Mouse (Mus musculus) stomach, postnatal 0 days (tissue): ENCODE measurements at regions not wholly inside any gene's neighbourhood (a gene's known extent, or its start where the extent isn't known, plus 50 kb on each side); places are given as distances from the start of the nearest gene placed in this dataset.

Experiments used
- ATAC-seq: fragments of 200-750 bp; cut with Nextera tagmentation; 2 replicates; pipeline ENCODE4 v1.8.0; 2017; ENCODE audit not compliant: low FRiP score, low TSS enrichment
- DNase-seq: peaks from one replicate; pipeline ENCODE4 v3.0.0-alpha.2; 2016; ENCODE audit warnings: low spot score
- H3K27ac ChIP-seq: fragments of 300-500 bp; sonication (generic); replicated peaks from 2 replicates; pipeline ENCODE4 v1.5.1; 2014; ENCODE audit warnings: mild to moderate bottlenecking, control low read depth
- H3K27me3 ChIP-seq: fragments of 300-500 bp; sonication (generic); 2 replicates; pipeline ENCODE4 v1.6.1; 2014; ENCODE audit warnings: low read length; ENCODE audit not compliant: control insufficient read depth, insufficient read depth
- H3K36me3 ChIP-seq: fragments of 300-500 bp; sonication (generic); 2 replicates; pipeline ENCODE4 v1.6.1; 2014; ENCODE audit warnings: low read length, mixed read lengths; ENCODE audit not compliant: control insufficient read depth, insufficient read depth
- H3K4me1 ChIP-seq: fragments of 300-500 bp; sonication (generic); replicated peaks from 2 replicates; pipeline ENCODE4 v1.6.1; 2014; ENCODE audit warnings: antibody characterized with exemption; ENCODE audit not compliant: control insufficient read depth, insufficient read depth
- H3K4me2 ChIP-seq: fragments of 300-500 bp; sonication (generic); replicated peaks from 2 replicates; pipeline ENCODE4 v1.6.1; 2014; ENCODE audit warnings: low read depth, mild to moderate bottlenecking, control low read depth, moderate library complexity
- H3K4me3 ChIP-seq: fragments of 300-500 bp; sonication (generic); 2 replicates; pipeline ENCODE4 v1.5.1; 2014; ENCODE audit warnings: low read depth, low read length, control low read depth
- H3K9ac ChIP-seq: fragments of 300-500 bp; sonication (generic); 2 replicates; pipeline ENCODE4 v1.6.1; 2014; ENCODE audit warnings: mild to moderate bottlenecking, low read length, control low read depth, mixed read lengths
- H3K9me3 ChIP-seq: fragments of 300-500 bp; sonication (generic); 2 replicates; pipeline ENCODE4 v1.6.1; 2016; ENCODE audit warnings: low read length; ENCODE audit not compliant: control insufficient read depth
- CTCF ChIP-seq: IDR thresholded peaks from 2 replicates; pipeline ENCODE4 v1.5.1; 2016; ENCODE audit warnings: antibody characterized with exemption, low read depth, mild to moderate bottlenecking, moderate library complexity
- EP300 ChIP-seq: optimal IDR thresholded peaks from 2 replicates; pipeline ENCODE3; 2016; ENCODE audit warnings: antibody characterized with exemption
- WGBS: fragments of 180-500 bp; shearing (Covaris S2); extraction: QIAGEN DNeasy Blood & Tissue Kit; methylation state at CpG from one replicate; pipeline ENCODE4 v1.1.7; 2014; 5-methylcytosine and 5-hydroxymethylcytosine counted together

GRCm38 (mm10) chr13:40652916-40653315, 85.3 kb downstream of the Tfap2a start:
- TF ChIP-seq CTCF (no peak), EP300 (no peak)
- no peaks in the 10 kb centered on the region for H3K27me3 ChIP-seq

DNA sequence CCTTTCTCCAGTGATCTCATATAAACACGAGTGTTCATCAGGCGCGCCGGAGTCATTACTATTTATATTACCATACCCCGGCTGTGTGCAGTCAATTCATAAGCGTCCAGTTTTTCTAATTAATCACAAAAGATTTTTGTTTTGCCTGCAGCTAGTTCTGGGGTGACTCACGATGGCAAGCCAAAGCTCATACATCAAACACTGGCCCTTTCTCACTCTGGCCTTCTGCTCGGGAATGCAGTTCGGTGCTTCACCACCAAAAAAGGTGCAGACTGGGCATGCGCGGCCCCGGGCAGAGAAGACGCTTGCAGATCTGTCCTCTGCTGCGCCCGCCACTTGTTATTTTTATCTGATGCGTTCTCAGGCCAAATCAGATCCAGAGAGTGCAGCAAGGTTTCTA, 87.1 kb downstream of the Tfap2a start:
- H3K9ac ChIP-seq: no peak overlapping the region
- peak; percentile 38; the same call in 1 of the 2 replicates for TF ChIP-seq CTCF
- no peak for TF ChIP-seq EP300
- no peak overlapping the region for H3K27ac ChIP-seq
- H3K36me3 ChIP-seq: no peaks in the 10 kb centered on the region
- H3K27me3 ChIP-seq: no peaks in the 10 kb centered on the region
- H3K9me3 ChIP-seq: no peaks in the 10 kb centered on the region
- DNase-seq (peak; percentile 59), ATAC-seq (peak; percentile 74; the same call in 1 of the 2 replicates)
- no peaks in the 10 kb centered on the region for H3K4me1 ChIP-seq
- WGBS: 27% methylated on average over 16 of the region's 16 CpGs
- H3K4me3 ChIP-seq: no peak overlapping the region
- H3K4me2 ChIP-seq: peak overlapping the region; percentile 15

More at GRCm38 (mm10) chr13:40652916-40653315, 85.3 kb downstream of the Tfap2a start:
- no peaks in the 10 kb centered on the region for H3K4me1 ChIP-seq
- ATAC-seq (no peak), DNase-seq (no peak)
- no peak overlapping the region for H3K4me3 ChIP-seq
- no peak overlapping the region for H3K4me2 ChIP-seq
- H3K9me3 ChIP-seq: no peaks in the 10 kb centered on the region
- H3K36me3 ChIP-seq: no peaks in the 10 kb centered on the region
- no peak overlapping the region for H3K27ac ChIP-seq
- 84% methylated on average over 3 of the region's 3 CpGs for WGBS
- no peak overlapping the region for H3K9ac ChIP-seq

DNA sequence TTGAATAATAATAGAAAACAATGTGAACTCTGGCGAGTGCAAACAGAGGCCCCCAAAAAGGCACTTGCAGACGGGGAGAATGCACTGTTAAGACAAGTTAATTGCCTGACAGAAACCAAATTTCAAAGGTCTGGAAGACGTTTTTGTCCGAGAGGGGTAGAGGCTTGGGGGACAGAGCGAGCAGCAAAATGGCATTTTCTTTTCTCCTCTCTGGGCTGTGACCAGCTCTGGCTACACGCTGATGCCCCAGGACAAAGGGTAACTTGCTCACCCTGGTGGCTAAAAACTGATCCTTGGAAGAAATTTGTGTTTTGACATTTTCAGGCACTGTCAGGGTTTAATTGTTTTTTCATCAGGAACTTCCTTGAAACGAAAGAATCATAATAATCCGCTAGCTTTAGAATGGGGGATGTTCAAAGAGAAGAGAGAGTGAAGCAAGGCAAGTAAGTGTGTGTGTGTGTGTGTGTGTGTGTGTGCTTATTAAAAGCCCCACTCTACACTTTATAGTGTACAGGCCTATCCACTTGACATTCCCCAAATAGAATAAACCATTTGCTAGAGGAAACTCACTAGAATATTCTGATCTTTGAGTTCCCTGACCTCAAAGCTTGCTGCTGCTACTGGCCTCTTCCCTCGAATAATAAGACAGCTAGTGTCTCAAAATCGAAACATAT, 88.0 kb downstream of the Tfap2a start:
- 44% methylated on average over 10 of the region's 10 CpGs for WGBS
- no peak for ATAC-seq
- TF ChIP-seq CTCF: peak; percentile 42
- TF ChIP-seq EP300: no peak
- no peak for DNase-seq
- no peaks in the 10 kb centered on the region for H3K9me3 ChIP-seq
- H3K9ac ChIP-seq: no peak overlapping the region
- H3K36me3 ChIP-seq: no peaks in the 10 kb centered on the region
- peak overlapping the region; percentile 15; the same call in 1 of the 2 replicates for H3K4me2 ChIP-seq
- H3K4me3 ChIP-seq: no peak overlapping the region
- H3K27ac ChIP-seq: no peak overlapping the region
- H3K27me3 ChIP-seq: no peaks in the 10 kb centered on the region
- no peaks in the 10 kb centered on the region for H3K4me1 ChIP-seq

GRCm38 (mm10) chr13:40649096-40650035, 88.8 kb downstream of the Tfap2a start:
- Histone ChIP-seq H3K9me3 (no peaks in the 10 kb centered on the region), H3K4me1 (no peaks in the 10 kb centered on the region), H3K36me3 (no peaks in the 10 kb centered on the region), H3K4me3 (no peak overlapping the region), H3K27ac (no peak overlapping the region), H3K4me2 (no peak overlapping the region), H3K9ac (no peak overlapping the region), H3K27me3 (no peaks in the 10 kb centered on the region)
- WGBS: 53% methylated on average over 10 of the region's 10 CpGs
- DNase-seq: no peak
- no peak for ATAC-seq
- TF ChIP-seq CTCF (no peak), EP300 (no peak)

- H3K4me1 ChIP-seq: no peaks in the 10 kb centered on the region
- ATAC-seq: no peak
- H3K4me3 ChIP-seq: no peak overlapping the region
- no peak overlapping the region for H3K4me2 ChIP-seq
- no peaks in the 10 kb centered on the region for H3K27me3 ChIP-seq
- no peak overlapping the region for H3K27ac ChIP-seq
- H3K9me3 ChIP-seq: no peaks in the 10 kb centered on the region
- no peak for TF ChIP-seq EP300
- no peak for TF ChIP-seq CTCF
- no peaks in the 10 kb centered on the region for H3K36me3 ChIP-seq
- WGBS: 76% methylated on average over 10 of the region's 10 CpGs
- no peak overlapping the region for H3K9ac ChIP-seq
- no peak for DNase-seq
These were observed 92.0 kb downstream of the Tfap2a start for GRCm38 (mm10) chr13:40646131-40646530.

- H3K9me3 ChIP-seq: no peaks in the 10 kb centered on the region
- WGBS: 87% methylated on average over 3 of the region's 3 CpGs
- H3K4me3 ChIP-seq: no peak overlapping the region
- H3K27ac ChIP-seq: no peak overlapping the region
- no peak for ATAC-seq
- no peak overlapping the region for H3K9ac ChIP-seq
- H3K4me2 ChIP-seq: no peak overlapping the region
- TF ChIP-seq CTCF: no peak
- no peak for TF ChIP-seq EP300
- no peak for DNase-seq
- H3K4me1 ChIP-seq: no peaks in the 10 kb centered on the region
- H3K36me3 ChIP-seq: no peaks in the 10 kb centered on the region
- no peaks in the 10 kb centered on the region for H3K27me3 ChIP-seq
These were observed 92.5 kb downstream of the Tfap2a start for GRCm38 (mm10) chr13:40645646-40646045.
